Mouse (Mus musculus) splenic B cell, adult 2 months (primary cell): ENCODE data around the gene Ankzf1.

Experiments used
- DNase-seq: peaks from one replicate; pipeline ENCODE4 v3.0.0-alpha.2; 2011; ENCODE audit warnings: low read depth, low spot score
- H3K27me3 ChIP-seq: 2 replicates; pipeline ENCODE4 v1.6.1; 2012; ENCODE audit warnings: mild to moderate bottlenecking, low read length, moderate library complexity, mixed read lengths; ENCODE audit not compliant: control insufficient read depth, poor library complexity, insufficient read depth, severe bottlenecking
- H3K36me3 ChIP-seq: 2 replicates; pipeline ENCODE4 v1.6.1; 2012; ENCODE audit warnings: mild to moderate bottlenecking, low read length, moderate library complexity, mixed read lengths; ENCODE audit not compliant: control insufficient read depth, poor library complexity, insufficient read depth, severe bottlenecking

Ankzf1 gene

DNA sequence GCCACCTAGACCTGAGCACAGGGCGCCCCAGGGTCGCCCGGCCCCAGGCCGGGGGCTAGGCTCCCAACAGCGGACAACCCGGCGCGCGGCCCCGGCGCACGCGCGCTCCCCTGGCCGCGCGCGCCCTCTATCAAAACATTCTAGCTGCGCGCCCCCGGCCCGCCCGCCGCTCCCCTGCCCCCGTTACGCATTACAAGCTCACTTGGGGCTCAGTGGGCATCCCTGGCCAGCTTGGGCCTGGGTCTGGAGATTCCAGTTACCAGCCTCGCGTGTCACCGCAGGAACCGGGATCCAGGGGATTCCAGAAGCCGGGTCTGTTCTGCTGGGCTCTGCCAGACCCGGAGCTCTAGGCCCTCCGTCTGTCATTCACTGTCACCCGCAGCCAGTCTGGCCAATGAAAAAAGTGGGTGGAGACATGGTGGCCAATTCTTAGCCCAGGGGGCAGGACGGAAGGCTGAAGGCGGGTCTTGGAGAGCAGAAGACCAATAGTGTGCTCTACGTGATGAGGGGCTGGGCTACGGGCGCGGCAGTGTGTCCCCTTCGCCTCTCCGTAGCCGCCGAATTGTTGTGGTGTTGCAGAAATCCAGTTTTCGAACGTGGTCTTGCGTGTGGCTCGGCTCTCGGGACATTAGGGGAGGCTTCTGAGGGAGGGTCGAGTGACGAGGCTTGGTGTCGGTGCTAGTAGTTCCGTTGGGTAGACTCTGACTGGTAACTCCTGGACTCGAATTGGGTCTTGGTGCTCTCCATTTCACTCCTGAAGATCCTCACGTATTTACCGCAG is at the start of gene Ankzf1, which contains the start of gene Atg9a:
Gene Ankzf1 (plus strand): TSS at position 530 of the 781 bp plus-strand sequence.
Gene Atg9a (minus strand): TSS at position 575 of the 781 bp plus-strand sequence.
- no peaks in the 10 kb centered on the region for H3K27me3 ChIP-seq
- DNase-seq: peak; percentile 97
- H3K36me3 ChIP-seq: peaks cover 2% of the 10 kb centered on the region

DNA sequence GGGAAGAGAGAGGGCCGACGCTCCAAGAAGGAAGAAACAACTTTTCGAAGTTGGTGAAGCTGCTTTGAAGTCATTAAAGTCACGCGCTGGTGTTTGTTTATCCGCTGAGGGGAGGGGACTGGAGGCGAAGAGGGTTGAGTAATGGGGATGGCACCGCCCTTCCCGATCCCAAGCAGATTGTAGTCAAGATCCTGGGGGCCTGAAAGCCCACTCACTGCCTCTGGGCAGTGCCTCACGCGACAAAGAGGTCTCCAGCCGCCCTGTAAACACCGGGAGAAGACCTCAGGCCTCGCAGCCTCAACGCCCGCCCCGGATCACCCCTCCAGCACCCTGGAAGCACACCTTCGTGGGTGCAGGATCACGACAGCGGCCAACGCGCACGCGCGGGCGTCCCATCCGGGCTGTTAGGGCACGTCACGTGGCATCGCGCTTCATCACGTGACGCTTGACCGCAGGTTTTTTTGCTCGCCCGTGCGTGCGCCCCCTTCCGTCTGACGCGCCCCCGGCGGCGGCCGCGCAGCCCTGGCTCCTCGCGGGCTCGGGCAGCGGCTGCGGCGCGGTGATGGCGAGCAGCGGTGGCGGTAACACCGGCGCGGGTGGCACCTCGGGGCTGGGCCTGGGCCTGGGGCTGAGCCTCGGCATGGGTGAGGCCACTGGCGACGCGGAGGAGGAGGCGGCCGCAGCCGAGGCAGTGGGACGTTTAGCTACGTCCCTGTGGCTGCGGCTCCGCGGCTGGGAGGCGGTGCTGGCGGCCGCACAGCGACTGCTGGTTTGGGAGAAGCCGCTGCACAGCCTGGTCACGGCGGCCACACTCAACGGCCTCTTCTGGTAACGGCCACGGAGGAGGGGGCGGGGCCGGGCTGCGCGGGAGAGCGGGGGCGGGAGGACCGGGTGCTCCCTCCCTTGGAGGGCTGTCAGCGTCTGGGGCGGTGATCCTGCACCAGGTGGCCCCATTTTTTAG is 49.4 kb upstream of the Ankzf1 start, which contains the start of the genes Cnppd1 and Retreg2:
Gene Cnppd1 (minus strand): TSS at position 411 of the 961 bp plus-strand sequence.
Gene Retreg2 (plus strand): TSS at position 478 of the 961 bp plus-strand sequence.
- peak; percentile 98 for DNase-seq
- Histone ChIP-seq H3K27me3 (no peaks in the 10 kb centered on the region), H3K36me3 (peaks cover 14% of the 10 kb centered on the region)

GRCm38 (mm10) chr1:75145589-75145988 is 46.4 kb upstream of the Ankzf1 start:
- Histone ChIP-seq H3K36me3 (peaks cover 9% of the 10 kb centered on the region), H3K27me3 (no peaks in the 10 kb centered on the region)
- DNase-seq: no peak

DNA sequence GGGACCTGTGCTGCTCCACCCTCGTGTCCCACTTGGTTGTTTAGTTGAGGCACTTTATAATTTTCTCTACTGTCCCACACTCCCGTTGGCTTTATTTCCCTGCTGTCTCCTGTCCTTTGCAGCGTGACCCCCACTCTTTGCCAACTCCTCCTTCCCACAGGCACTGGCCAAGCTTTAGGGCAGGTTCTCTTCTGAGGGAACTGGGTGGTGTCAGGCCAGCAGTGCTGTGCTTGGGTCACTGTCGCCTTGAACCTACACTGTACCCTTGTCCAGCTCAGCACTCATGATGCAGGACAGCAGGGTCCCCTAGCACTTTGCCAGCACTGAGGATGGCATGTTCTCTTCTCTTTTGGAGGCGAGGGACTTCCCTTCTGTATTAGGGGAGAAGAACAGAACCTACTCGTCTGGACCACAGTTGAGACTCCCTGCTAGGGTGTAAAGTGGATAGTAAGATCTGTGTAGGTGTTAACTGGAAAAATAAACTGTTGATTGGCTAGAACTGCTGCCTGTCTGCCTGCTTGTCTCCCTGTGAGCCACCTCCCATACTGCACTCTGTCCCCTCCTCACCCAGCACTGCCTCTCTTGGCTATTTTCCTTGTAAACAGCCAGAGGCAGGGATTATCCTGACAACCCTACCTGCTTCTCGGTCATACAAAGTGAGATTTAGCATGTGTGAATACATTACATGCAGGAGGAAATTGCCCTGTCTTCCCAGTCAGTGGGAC is 44.4 kb upstream of the Ankzf1 start:
- H3K36me3 ChIP-seq: peaks cover 9% of the 10 kb centered on the region
- DNase-seq: no peak
- H3K27me3 ChIP-seq: no peaks in the 10 kb centered on the region

GRCm38 (mm10) chr1:75148727-75149126 is 43.2 kb upstream of the Ankzf1 start:
- no peak for DNase-seq
- H3K36me3 ChIP-seq: peaks cover 9% of the 10 kb centered on the region
- H3K27me3 ChIP-seq: no peaks in the 10 kb centered on the region

- Histone ChIP-seq H3K27me3 (no peaks in the 10 kb centered on the region), H3K36me3 (no peaks in the 10 kb centered on the region)
- DNase-seq: no peak
Observed at GRCm38 (mm10) chr1:75155837-75156236, 36.1 kb upstream of the Ankzf1 start.

GRCm38 (mm10) chr1:75158990-75159389 is 33.0 kb upstream of the Ankzf1 start:
- no peak for DNase-seq
- no peaks in the 10 kb centered on the region for H3K27me3 ChIP-seq
- no peaks in the 10 kb centered on the region for H3K36me3 ChIP-seq

DNA sequence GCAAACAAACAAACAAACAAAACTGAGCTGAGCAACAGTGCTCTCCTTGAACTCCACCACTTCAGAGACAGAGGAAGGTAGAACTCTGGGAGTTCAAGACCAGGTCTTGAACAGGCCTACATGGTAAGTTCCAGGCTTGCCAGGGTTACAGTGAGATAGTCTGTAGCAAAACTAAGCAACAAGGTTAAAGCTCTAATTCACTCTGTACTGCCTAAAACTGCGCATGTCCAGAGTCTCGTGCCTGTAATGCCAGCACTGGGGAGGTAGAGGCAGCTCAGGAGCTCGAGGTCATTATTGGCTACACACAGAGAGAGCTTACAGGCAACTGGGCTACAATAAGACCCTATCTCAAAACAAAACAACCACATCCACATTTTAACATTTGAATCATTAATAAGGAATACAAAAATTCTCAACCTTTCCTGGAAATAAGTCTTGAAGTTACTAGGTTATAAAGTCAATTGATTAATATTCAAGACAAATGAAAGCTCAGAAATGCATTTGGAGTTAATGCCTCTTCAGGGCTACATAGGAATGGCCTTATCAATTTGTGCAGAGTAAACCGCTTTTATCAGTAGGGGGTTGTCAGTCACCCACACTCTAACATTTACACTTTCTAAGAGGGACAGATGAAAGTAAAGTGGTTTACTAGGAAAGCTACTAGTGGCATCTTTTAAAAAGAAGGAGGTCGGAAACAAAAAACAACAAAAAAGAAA is 32.3 kb upstream of the Ankzf1 start:
- no peak for DNase-seq
- H3K27me3 ChIP-seq: no peaks in the 10 kb centered on the region

GRCm38 (mm10) chr1:75160256-75160617 is 31.7 kb upstream of the Ankzf1 start:
- DNase-seq: no peak
- H3K36me3 ChIP-seq: no peaks in the 10 kb centered on the region
- no peaks in the 10 kb centered on the region for H3K27me3 ChIP-seq

More for the DNA sequence above, 32.3 kb upstream of the Ankzf1 start:
- H3K36me3 ChIP-seq: no peaks in the 10 kb centered on the region

- DNase-seq: no peak
- Histone ChIP-seq H3K27me3 (no peaks in the 10 kb centered on the region), H3K36me3 (peaks cover 7% of the 10 kb centered on the region)
Observed at GRCm38 (mm10) chr1:75168093-75168471, 23.9 kb upstream of the Ankzf1 start.

GRCm38 (mm10) chr1:75168472-75169464 is 23.2 kb upstream of the Ankzf1 start, which contains the start of gene Zfand2b:
Gene Zfand2b (plus strand): TSS chr1:75168646.
- peak; percentile 97 for DNase-seq
- Histone ChIP-seq H3K27me3 (no peaks in the 10 kb centered on the region), H3K36me3 (peaks cover 8% of the 10 kb centered on the region)

GRCm38 (mm10) chr1:75179334-75180104 is 12.4 kb upstream of the Ankzf1 start:
- H3K27me3 ChIP-seq: no peaks in the 10 kb centered on the region
- DNase-seq: no peak
- H3K36me3 ChIP-seq: no peaks in the 10 kb centered on the region; the same call in none of the 2 replicates
